Mouse (Mus musculus) liver, embryonic 14.5 days (tissue): ENCODE results near the gene Dok1. TPM values are rescaled to one million over a fixed set of nuclear protein-coding genes. Genes with fewer than 3 reads are reported as not detected.

Experiments
- ATAC-seq: fragments of 200-750 bp; cut with Nextera tagmentation; 2 replicates; pipeline ENCODE4 v1.8.0; 2017; ENCODE audit warnings: moderate number of reproducible peaks, mild to moderate bottlenecking, moderate library complexity; ENCODE audit not compliant: insufficient read depth
- DNase-seq, 3 experiments: peaks; one replicate each; pipeline ENCODE4 v3.0.0-alpha.2; 2012 to 2013; ENCODE audit warnings: low read depth in 3 of 3, low spot score in 3 of 3
- H3K27ac ChIP-seq: fragments of 300-500 bp; sonication (generic); 2 replicates; pipeline ENCODE4 v1.5.1; 2014; ENCODE audit warnings: moderate library complexity, mild to moderate bottlenecking, control low read depth, inconsistent platforms
- H3K27me3 ChIP-seq: fragments of 300-500 bp; sonication (generic); 2 replicates; pipeline ENCODE4 v1.6.1; 2014; ENCODE audit warnings: mild to moderate bottlenecking, low read length, moderate library complexity; ENCODE audit not compliant: control insufficient read depth, insufficient read depth
- H3K36me3 ChIP-seq: fragments of 300-500 bp; sonication (generic); replicated peaks from 2 replicates; pipeline ENCODE4 v1.6.1; 2014; ENCODE audit warnings: low read depth; ENCODE audit not compliant: control insufficient read depth, insufficient read depth
- H3K4me1 ChIP-seq, 2 experiments: fragments of 200-500 bp in 1 of 2; fragments of 300-500 bp in 1 of 2; sonication (generic) in 1 of 2; replicated peaks; 2 replicates each; pipeline ENCODE4 v1.6.1; 2012 to 2014; ENCODE audit warnings: antibody characterized with exemption in 1 of 2, inconsistent platforms in 1 of 2, low read length in 1 of 2; ENCODE audit not compliant: control insufficient read depth in 2 of 2, insufficient read depth in 2 of 2
- H3K4me2 ChIP-seq: fragments of 300-500 bp; sonication (generic); 2 replicates; pipeline ENCODE4 v1.6.1; 2014; ENCODE audit warnings: low read depth, mild to moderate bottlenecking, control low read depth, moderate library complexity
- H3K4me3 ChIP-seq, 2 experiments: fragments of 200-500 bp in 1 of 2; fragments of 300-500 bp in 1 of 2; sonication (generic) in 1 of 2; 2 replicates each; pipeline ENCODE4 v1.5.1; 2012 to 2014; ENCODE audit warnings: low read depth in 2 of 2, low read length in 2 of 2, mild to moderate bottlenecking in 2 of 2, control low read depth in 1 of 2, inconsistent platforms in 1 of 2, moderate library complexity in 1 of 2; ENCODE audit not compliant: insufficient read depth in 1 of 2
- H3K9ac ChIP-seq: fragments of 300-500 bp; sonication (generic); replicated peaks from 2 replicates; pipeline ENCODE4 v1.6.1; 2014; ENCODE audit warnings: mild to moderate bottlenecking, control low read depth, moderate library complexity
- H3K9me3 ChIP-seq: fragments of 300-500 bp; sonication (generic); 2 replicates; pipeline ENCODE4 v1.6.1; 2016; ENCODE audit warnings: low read length, mixed read lengths; ENCODE audit not compliant: control insufficient read depth
- CTCF ChIP-seq: IDR thresholded peaks from 2 replicates; pipeline ENCODE4 v1.5.1; 2016; ENCODE audit warnings: antibody characterized with exemption, low read depth, control low read depth
- EP300 ChIP-seq: IDR thresholded peaks from 2 replicates; pipeline ENCODE4 v1.6.1; 2016; ENCODE audit warnings: antibody characterized with exemption, low read depth
- WGBS: fragments of 180-500 bp; shearing (Covaris S2); extraction: QIAGEN DNeasy Blood & Tissue Kit; methylation state at CpG from one replicate; pipeline ENCODE4 v1.1.7; 2014; ENCODE audit not compliant: insufficient replicate concordance; 5-methylcytosine and 5-hydroxymethylcytosine counted together
- polyA plus RNA-seq, 2 experiments: library from polyadenylated mRNA; depleted of rRNA in 1 of 2; stranded (reverse) in 1 of 2; unstranded in 1 of 2; fragments of >200 nt; fragmentation: Nextera tagmentation in 1 of 2; extraction: Ambion mirVana in 1 of 2; gene quantifications; 2 replicates each; pipeline versions ENCODE4 v1.2.1 to v1.2.3; 2012 to 2014

The Dok1 gene
- polyA plus RNA-seq, 2 experiments, result 12.7 to 14.9 TPM

GRCm38 (mm10) chr6:83024421-83024820, 8.8 kb downstream of the Dok1 start:
- Histone ChIP-seq H3K27ac (peak overlapping the region; percentile 84), H3K9ac (no peak overlapping the region; the same call in 1 of the 2 replicates)
- WGBS, result 42% methylated on average over 4 of the region's 4 CpGs

GRCm38 (mm10) chr6:83023786-83024185, 9.5 kb downstream of the Dok1 start:
- no peaks in the 10 kb centered on the region for H3K27me3 ChIP-seq
- H3K9ac ChIP-seq, result no peak overlapping the region
- H3K27ac ChIP-seq, result peak overlapping the region; percentile 84
- peaks cover 57 to 66% of the 10 kb centered on the region in 2 experiments for H3K4me1 ChIP-seq
- no peaks in the 10 kb centered on the region for H3K9me3 ChIP-seq
- DNase-seq (no peak), ATAC-seq (no peak)
- no peak overlapping the region for H3K4me3 ChIP-seq
- TF ChIP-seq EP300, result no peak
- TF ChIP-seq CTCF, result no peak
- H3K4me2 ChIP-seq, result no peak overlapping the region
- 87% methylated on average over 2 of the region's 2 CpGs for whole genome bisulfite sequencing
- no peaks in the 10 kb centered on the region for H3K36me3 ChIP-seq

More at GRCm38 (mm10) chr6:83024421-83024820, 8.8 kb downstream of the Dok1 start:
- Histone ChIP-seq H3K4me3 (no peak overlapping the region), H3K4me2 (no peak overlapping the region), H3K36me3 (no peaks in the 10 kb centered on the region), H3K27me3 (no peaks in the 10 kb centered on the region), H3K9me3 (no peaks in the 10 kb centered on the region), H3K4me1 (peaks cover 52 to 62% of the 10 kb centered on the region in 2 experiments)
- DNase-seq (no peak), ATAC-seq (no peak)
- TF ChIP-seq CTCF (no peak), EP300 (no peak)

GRCm38 (mm10) chr6:83023008-83023407, 10.3 kb downstream of the Dok1 start:
- no peak overlapping the region for H3K4me3 ChIP-seq

GRCm38 (mm10) chr6:83020836-83021593, 12.3 kb downstream of the Dok1 start:
- peaks cover 70 to 80% of the 10 kb centered on the region in 2 experiments for H3K4me1 ChIP-seq
- ATAC-seq (no peak), DNase-seq (no peak)
- 0 out of 2 replicates have a peak overlapping the region, but pooled peaks have one; percentile 27 for H3K9ac ChIP-seq
- peak overlapping the region; percentile 54 for H3K4me2 ChIP-seq
- H3K4me3 ChIP-seq, result no peak overlapping the region
- 75% methylated on average over 4 of the region's 4 CpGs for WGBS
- peak overlapping the region; percentile 84 for H3K27ac ChIP-seq
- no peaks in the 10 kb centered on the region for H3K27me3 ChIP-seq
- TF ChIP-seq CTCF, result no peak
- no peak for TF ChIP-seq EP300
- no peaks in the 10 kb centered on the region for H3K9me3 ChIP-seq
- H3K36me3 ChIP-seq, result no peaks in the 10 kb centered on the region

More at GRCm38 (mm10) chr6:83023008-83023407, 10.3 kb downstream of the Dok1 start:
- peak; percentile 69 for TF ChIP-seq EP300
- TF ChIP-seq CTCF, result no peak
- H3K9me3 ChIP-seq, result no peaks in the 10 kb centered on the region
- no peaks in the 10 kb centered on the region for H3K36me3 ChIP-seq
- H3K27me3 ChIP-seq, result no peaks in the 10 kb centered on the region
- WGBS, result 53% methylated on average over 9 of the region's 9 CpGs
- H3K9ac ChIP-seq, result peak overlapping the region; percentile 59
- peaks cover 57 to 70% of the 10 kb centered on the region in 2 experiments for H3K4me1 ChIP-seq
- DNase-seq (peak in 2 of 3 experiments; percentile 52 to 56), ATAC-seq (peak; percentile 82)
- H3K27ac ChIP-seq, result peak overlapping the region; percentile 84
- peak overlapping the region; percentile 54 for H3K4me2 ChIP-seq

GRCm38 (mm10) chr6:83020121-83020520, 13.2 kb downstream of the Dok1 start:
- peak; percentile 60 for ATAC-seq
- peak in 1 of 3 experiments; percentile 66 for DNase-seq
- peak overlapping the region; percentile 84 for H3K27ac ChIP-seq
- no peaks in the 10 kb centered on the region for H3K27me3 ChIP-seq
- WGBS, result 21% methylated on average over 6 of the region's 6 CpGs
- no peak for TF ChIP-seq CTCF
- peak; percentile 83 for TF ChIP-seq EP300
- H3K4me2 ChIP-seq, result peak overlapping the region; percentile 54
- H3K4me3 ChIP-seq, result 0 out of 4 replicates have a peak overlapping the region, but pooled peaks of 1 of the 2 experiments have one; percentile 4
- H3K36me3 ChIP-seq, result no peaks in the 10 kb centered on the region
- H3K9ac ChIP-seq, result peak overlapping the region; percentile 48
- H3K4me1 ChIP-seq, result peaks cover 79 to 86% of the 10 kb centered on the region in 2 experiments
- H3K9me3 ChIP-seq, result no peaks in the 10 kb centered on the region
